Mouse (Mus musculus) kidney, adult 8-10 months (tissue): ENCODE measurements around the gene Mettl16.

Source experiments
- DNase-seq, 2 experiments: peaks; one replicate each; pipeline ENCODE4 v3.0.0; 2022

Mettl16 gene

GRCm38 (mm10) chr11:74831606-74832451 is 61.2 kb downstream of the Mettl16 start:
- peak; percentile 99 to 100 for DNase-seq

GRCm38 (mm10) chr11:74832503-74833143 is 62.0 kb downstream of the Mettl16 start:
- DNase-seq, result peak in 1 of 2 experiments; percentile 67

- DNase-seq, result no peak
Observed at GRCm38 (mm10) chr11:74833536-74834358, 63.1 kb downstream of the Mettl16 start.

GRCm38 (mm10) chr11:74834359-74834638 is 63.7 kb downstream of the Mettl16 start:
- no peak for DNase-seq

GRCm38 (mm10) chr11:74834650-74835277 is 64.1 kb downstream of the Mettl16 start:
- no peak for DNase-seq

GRCm38 (mm10) chr11:74835593-74836224 is 65.1 kb downstream of the Mettl16 start:
- DNase-seq, result no peak

- no peak for DNase-seq
Observed at GRCm38 (mm10) chr11:74836225-74837055, 65.8 kb downstream of the Mettl16 start.

- DNase-seq, result no peak
Observed at GRCm38 (mm10) chr11:74837056-74837693, 66.5 kb downstream of the Mettl16 start.

GRCm38 (mm10) chr11:74837694-74838431 is 67.2 kb downstream of the Mettl16 start:
- peak; percentile 95 to 96 for DNase-seq

- peak; percentile 95 to 96 for DNase-seq
Observed at GRCm38 (mm10) chr11:74838441-74838840, 67.8 kb downstream of the Mettl16 start.

- peak; percentile 93 to 95 for DNase-seq
Observed at GRCm38 (mm10) chr11:74838971-74839370, 68.3 kb downstream of the Mettl16 start.

GRCm38 (mm10) chr11:74839860-74840715 is 69.5 kb downstream of the Mettl16 start:
- no peak for DNase-seq

- no peak for DNase-seq
Observed at GRCm38 (mm10) chr11:74840739-74841138, 70.1 kb downstream of the Mettl16 start.

GRCm38 (mm10) chr11:74841366-74841765 is 70.7 kb downstream of the Mettl16 start:
- DNase-seq, result peak; percentile 85 to 90

GRCm38 (mm10) chr11:74842045-74842444 is 71.4 kb downstream of the Mettl16 start:
- DNase-seq, result no peak

GRCm38 (mm10) chr11:74842656-74843434 is 72.2 kb downstream of the Mettl16 start:
- no peak for DNase-seq

- DNase-seq, result no peak
Observed at GRCm38 (mm10) chr11:74843435-74843714, 72.7 kb downstream of the Mettl16 start.

GRCm38 (mm10) chr11:74843761-74844160 is 73.1 kb downstream of the Mettl16 start:
- no peak for DNase-seq

- no peak for DNase-seq
Observed at GRCm38 (mm10) chr11:74845784-74846183, 75.2 kb downstream of the Mettl16 start.
